Mouse (Mus musculus) adipose tissue, adult 10 weeks (tissue): ENCODE results near the gene Svip. TPM values are rescaled to one million over a fixed set of nuclear protein-coding genes. Genes with fewer than 3 reads are reported as not detected.

Source experiments
- polyA plus RNA-seq: library from polyadenylated mRNA; stranded (reverse); fragments of 350-450 nt; fragmentation: Illumina TruSeq; extraction: RNeasy Lipid Tissue Mini Kit (QIAGEN cat#74804); gene quantifications from one replicate; pipeline ENCODE4 v1.2.3, GENCODE M21; 2014; ENCODE audit warnings: low read depth, low replicate concordance

The Svip gene
- polyA plus RNA-seq: 29.5 TPM

DNA sequence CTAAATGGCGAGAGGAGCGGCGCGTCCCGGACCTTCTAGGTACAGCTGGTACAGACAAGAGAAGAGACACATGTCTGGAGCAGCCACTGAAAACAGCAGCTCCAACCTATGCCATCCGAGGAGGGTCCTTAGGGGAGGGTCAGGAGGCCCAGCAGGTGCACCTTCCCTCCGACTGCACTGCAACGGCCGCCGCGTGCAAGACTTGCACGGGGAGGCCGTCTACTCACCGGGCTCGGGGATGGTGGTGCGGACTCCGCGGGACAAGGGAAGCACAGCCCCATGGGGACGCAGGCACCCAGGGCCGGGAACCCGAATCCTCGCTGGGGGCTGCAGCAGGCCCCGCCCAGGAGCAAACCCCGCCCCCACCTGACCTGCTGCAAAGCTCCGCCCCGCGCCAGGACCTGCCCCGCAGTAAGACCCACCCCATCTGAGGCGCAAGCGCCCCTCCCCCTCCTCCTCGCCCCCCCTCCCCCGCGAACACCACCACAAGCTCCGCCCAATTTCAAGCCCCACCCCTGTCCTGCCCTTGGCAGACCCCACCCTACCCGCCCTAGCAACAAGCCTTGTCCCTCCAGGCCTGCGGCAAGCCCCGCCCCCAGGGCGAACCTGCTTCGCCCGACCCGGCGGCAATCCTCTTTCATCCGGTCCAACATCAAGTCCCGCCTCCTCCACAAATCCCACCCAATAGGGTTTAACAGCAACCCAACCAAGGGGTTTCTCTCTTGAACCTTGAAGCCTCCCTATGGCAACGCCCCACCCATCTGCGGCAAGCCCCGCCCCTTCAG, at the start of gene Svip:
Svip (minus strand) TSS at position 508 of the 785 bp plus-strand sequence.

DNA sequence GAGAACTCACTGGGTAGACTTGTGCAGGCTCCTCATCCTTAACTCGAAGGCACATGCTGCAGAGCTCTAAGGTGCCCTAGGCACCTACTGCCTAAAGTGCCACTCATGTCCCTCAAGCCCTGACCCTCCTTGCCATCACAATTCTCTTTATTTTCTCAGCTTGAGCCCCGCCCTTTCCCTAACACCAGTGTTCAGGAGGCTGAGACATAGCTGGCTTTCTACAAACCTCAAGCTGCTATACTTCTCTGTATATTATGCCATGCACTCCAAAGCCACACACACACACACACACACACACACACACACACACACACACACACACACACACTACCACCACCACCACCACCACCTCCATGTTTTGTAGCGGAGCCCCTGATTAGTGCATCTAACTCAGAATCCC, 9.8 kb upstream of the Svip start, which contains the start of gene 1700015G11Rik:
1700015G11Rik (minus strand) TSS at position 101 of the 400 bp plus-strand sequence.

Other genes starting within 250 kb of the Svip start
- 4.8 TPM for gene Gas2, start 144.0 kb downstream of the Svip start, polyA plus RNA-seq
- 1.7 TPM for gene Fancf, start 143.8 kb downstream of the Svip start, polyA plus RNA-seq
- 25.6 TPM for gene 1700015G11Rik, start 9.7 kb upstream of the Svip start, polyA plus RNA-seq